Mouse (Mus musculus) gastrocnemius, postnatal 36 days (tissue): Measurements from ENCODE around the gene Thop1. TPM values are rescaled to one million over a fixed set of nuclear protein-coding genes. Genes with fewer than 3 reads are reported as not detected.
A peak's percentile ranks its signal among the peaks of the same experiment; 100 is the strongest.

Source experiments
- DNase-seq, 2 experiments: peaks; one replicate each; pipeline ENCODE4 v3.0.0; 2022
- intact Hi-C: fragments of 180-260 bp; cut with DNase I; formaldehyde crosslinking; loops from one replicate; pipeline ENCODE4 v1.15.1; 2025
- microRNA-seq, 2 experiments: library from miRNA; unstranded; fragments of <30 nt; microRNA quantifications; one replicate each; pipeline ENCODE4 v1.2.0; 2021
- total RNA-seq, 2 experiments: library from RNA; stranded (reverse); gene quantifications; 2 replicates each; pipeline ENCODE4 v1.2.3; 2021

Thop1 gene
- total RNA-seq, 2 experiments from 2014 or later = 20.3 to 24.9 TPM

GRCm38 (mm10) chr10:81094931-81095678, 25.3 kb downstream of the Thop1 start:
- intact Hi-C loops = no loop called here
- no peak for DNase-seq

- intact Hi-C loops = no loop called here
- DNase-seq = peak; percentile 95 to 97
These were observed 35.8 kb downstream of the Thop1 start, which contains the start of gene Map2k2 for GRCm38 (mm10) chr10:81105565-81106112. Map2k2 (plus strand) TSS chr10:81105915.

GRCm38 (mm10) chr10:81106113-81106721, 36.4 kb downstream of the Thop1 start:
- DNase-seq = peak; percentile 82 to 87
- intact Hi-C loops = no loop called here

- intact Hi-C loops = no loop called here
These were observed 43.1 kb downstream of the Thop1 start for GRCm38 (mm10) chr10:81112946-81113345.

GRCm38 (mm10) chr10:81119625-81120024, 49.8 kb downstream of the Thop1 start:
- DNase-seq = no peak
- intact Hi-C loops = no loop called here

More at GRCm38 (mm10) chr10:81112946-81113345, 43.1 kb downstream of the Thop1 start:
- DNase-seq = no peak

- intact Hi-C loops = no loop called here
- DNase-seq = no peak
These were observed 50.8 kb downstream of the Thop1 start for GRCm38 (mm10) chr10:81120650-81121049.

GRCm38 (mm10) chr10:81122889-81123288, 53.1 kb downstream of the Thop1 start:
- intact Hi-C loops = no loop called here
- DNase-seq = no peak

GRCm38 (mm10) chr10:81123500-81123899, 53.7 kb downstream of the Thop1 start:
- DNase-seq = no peak
- intact Hi-C loops = no loop called here

Small RNA genes within 50 kb of the gene (microRNA-seq; reads per million reads assigned to microRNA genes)
- 0 reads per million in 2 experiments for gene Mir5615-1
- 0 reads per million in 2 experiments for gene Mir5615-2

Other genes with a start within 250 kb of the Thop1 start
- gene Oaz1, start 243.4 kb upstream of the Thop1 start, total RNA-seq = 100 to 1,000 TPM; 611 to 682 TPM
- 10 to 100 TPM in 1 of 2 experiments, 1 to 10 TPM in 1; 8.4 to 10.3 TPM for gene Lingo3, start 226.0 kb upstream of the Thop1 start, total RNA-seq
- 10 to 100 TPM; 13.7 to 18.8 TPM for gene Lsm7, start 214.8 kb upstream of the Thop1 start, total RNA-seq
- 10 to 100 TPM; 13.6 to 17.6 TPM for gene Sppl2b, start 214.8 kb upstream of the Thop1 start, total RNA-seq
- not detected for gene Tmprss9, start 198.2 kb upstream of the Thop1 start, total RNA-seq
- gene Timm13, start 169.1 kb upstream of the Thop1 start, total RNA-seq = 100 to 1,000 TPM; 106 to 120 TPM
- gene Lmnb2, start 151.8 kb upstream of the Thop1 start, total RNA-seq = 1 to 10 TPM; 2.6 to 3.1 TPM
- gene Gadd45b, start 140.0 kb upstream of the Thop1 start, total RNA-seq = 10 to 100 TPM; 26.7 to 31.7 TPM
- under 1 TPM; 0.57 to 0.64 TPM for gene Gng7, start 55.1 kb upstream of the Thop1 start, total RNA-seq
- gene Diras1, start 44.4 kb upstream of the Thop1 start, total RNA-seq = under 1 TPM in 1 of 2 experiments, not detected in 1; 0.08 TPM
- gene Slc39a3, start 32.6 kb upstream of the Thop1 start, total RNA-seq = 10 to 100 TPM; 11.7 to 12.0 TPM
- 10 to 100 TPM; 86.2 to 89.5 TPM for gene Sgta, start 9.9 kb upstream of the Thop1 start, total RNA-seq
- under 1 TPM in 1 of 2 experiments, not detected in 1; 0.23 TPM for gene Creb3l3, start 28.8 kb downstream of the Thop1 start, total RNA-seq
- 100 to 1,000 TPM; 160 to 174 TPM for gene Map2k2, start 35.9 kb downstream of the Thop1 start, total RNA-seq
- 10 to 100 TPM; 22.4 to 27.8 TPM for gene Zbtb7a, start 65.2 kb downstream of the Thop1 start, total RNA-seq
- gene Pias4, start 97.9 kb downstream of the Thop1 start, total RNA-seq = 10 to 100 TPM; 14.0 to 16.3 TPM
- gene Eef2, start 106.6 kb downstream of the Thop1 start, total RNA-seq = 100 to 1,000 TPM; 880 to 957 TPM
- 10 to 100 TPM; 21.1 to 23.9 TPM for gene Dapk3, start 113.0 kb downstream of the Thop1 start, total RNA-seq
- not detected for gene 4930442H23Rik, start 113.8 kb downstream of the Thop1 start, total RNA-seq
- gene Nmrk2, start 132.0 kb downstream of the Thop1 start, total RNA-seq = 10 to 100 TPM; 44.9 to 76.8 TPM
- not detected for gene Atcay, start 160.8 kb downstream of the Thop1 start, total RNA-seq
- gene Zfr2, start 163.1 kb downstream of the Thop1 start, total RNA-seq = 1 to 10 TPM; 1.9 TPM
- under 1 TPM in 1 of 2 experiments, not detected in 1; 0.22 TPM for gene Matk, start 182.9 kb downstream of the Thop1 start, total RNA-seq
- 10 to 100 TPM; 90.6 to 91.0 TPM for gene Mrpl54, start 196.9 kb downstream of the Thop1 start, total RNA-seq
- gene Apba3, start 196.9 kb downstream of the Thop1 start, total RNA-seq = 100 to 1,000 TPM in 1 of 2 experiments, 10 to 100 TPM in 1; 98.5 to 102 TPM
- not detected for gene Tjp3, start 221.5 kb downstream of the Thop1 start, total RNA-seq
- gene Pip5k1c, start 222.9 kb downstream of the Thop1 start, total RNA-seq = 10 to 100 TPM; 21.4 to 23.2 TPM